Mouse (Mus musculus): ENCODE data around the gene Tmem132b. TPM values are rescaled to one million over a fixed set of nuclear protein-coding genes. Genes with fewer than 3 reads are reported as not detected.

The Tmem132b gene
- polyA plus RNA-seq, 1 experiment from 2014 or later: 0.03 TPM

Other genes with a start within 250 kb of the Tmem132b start
- gene Scarb1, start 190.7 kb upstream of the Tmem132b start, polyA plus RNA-seq (2016; fragmentation: Nextera tagmentation; extraction: Ambion mirVana): 43.5 and 45.2 TPM in 2 replicates
- gene Gm10382, start 142.5 kb upstream of the Tmem132b start, polyA plus RNA-seq (2016; fragmentation: Nextera tagmentation; extraction: Ambion mirVana): 0.44 and 0.54 TPM in 2 replicates
- 856 and 992 TPM in 2 replicates for gene Ubc, start 141.6 kb upstream of the Tmem132b start, polyA plus RNA-seq (2016; fragmentation: Nextera tagmentation; extraction: Ambion mirVana)
- gene Dhx37, start 97.7 kb upstream of the Tmem132b start, polyA plus RNA-seq (2016; fragmentation: Nextera tagmentation; extraction: Ambion mirVana): 23.5 and 25.5 TPM in 2 replicates
- 52.1 and 59.0 TPM in 2 replicates for gene Bri3bp, start 90.2 kb upstream of the Tmem132b start, polyA plus RNA-seq (2016; fragmentation: Nextera tagmentation; extraction: Ambion mirVana)
- gene Aacs, start 56.0 kb upstream of the Tmem132b start, polyA plus RNA-seq (2016; fragmentation: Nextera tagmentation; extraction: Ambion mirVana): 56.7 and 57.9 TPM in 2 replicates

All from limb, embryonic 10.5 days (tissue).